Mouse (Mus musculus): Measurements from ENCODE around the gene St6gal1. TPM values are rescaled to one million over a fixed set of nuclear protein-coding genes. Genes with fewer than 3 reads are reported as not detected.
A peak's percentile ranks its signal among the peaks of the same experiment; 100 is the strongest.

Gene St6gal1
- polyA plus RNA-seq, 1 experiment from 2014 or later = 43.5 TPM

DNA sequence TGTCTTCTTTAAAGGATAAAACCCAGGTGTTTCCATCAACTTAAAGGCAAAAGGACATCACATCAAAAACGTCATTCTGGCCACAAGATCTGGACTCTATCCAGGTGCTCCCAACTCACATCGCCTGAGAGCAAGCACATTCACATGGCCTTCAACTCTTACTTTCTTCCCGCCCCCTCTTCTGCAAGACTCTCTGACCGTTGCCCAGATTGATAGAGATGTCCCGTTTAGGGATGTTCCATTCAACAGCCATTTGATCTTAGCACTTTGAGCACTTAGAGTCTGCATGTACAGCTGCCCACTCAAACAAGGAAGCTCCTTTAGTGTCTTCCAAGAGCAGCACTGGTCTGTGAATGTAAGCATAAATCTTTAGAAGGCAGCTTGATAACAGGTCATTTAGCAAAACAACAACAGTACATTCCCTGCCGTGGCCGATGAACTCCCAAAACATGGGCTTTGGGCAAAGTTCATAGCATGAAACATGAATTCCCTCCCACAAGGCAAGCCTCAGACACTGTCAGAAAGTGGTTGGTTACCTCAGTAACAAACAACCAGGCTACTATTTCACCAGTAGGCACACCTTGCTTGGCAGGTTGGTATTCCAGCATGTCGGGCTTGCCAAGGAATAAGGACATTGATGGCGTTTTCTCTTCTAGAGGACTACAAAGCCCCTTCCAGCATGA, 32.8 kb upstream of the St6gal1 start:
- WGBS = 80% methylated on average over 9 of the region's 9 CpGs
- Histone ChIP-seq H3K9ac (no peak overlapping the region), H3K27me3 (replicated peaks) (no peaks in the 10 kb centered on the region), H3K4me3 (no peak overlapping the region), H3K27ac (no peak overlapping the region), H3K4me1 (no peaks in the 10 kb centered on the region), H3K9me3 (no peaks in the 10 kb centered on the region), H3K36me3 (no peaks in the 10 kb centered on the region), H3K4me2 (replicated peaks) (no peak overlapping the region)
- ATAC-seq (ENCODE audit: low FRiP score, low read depth) = no peak

DNA sequence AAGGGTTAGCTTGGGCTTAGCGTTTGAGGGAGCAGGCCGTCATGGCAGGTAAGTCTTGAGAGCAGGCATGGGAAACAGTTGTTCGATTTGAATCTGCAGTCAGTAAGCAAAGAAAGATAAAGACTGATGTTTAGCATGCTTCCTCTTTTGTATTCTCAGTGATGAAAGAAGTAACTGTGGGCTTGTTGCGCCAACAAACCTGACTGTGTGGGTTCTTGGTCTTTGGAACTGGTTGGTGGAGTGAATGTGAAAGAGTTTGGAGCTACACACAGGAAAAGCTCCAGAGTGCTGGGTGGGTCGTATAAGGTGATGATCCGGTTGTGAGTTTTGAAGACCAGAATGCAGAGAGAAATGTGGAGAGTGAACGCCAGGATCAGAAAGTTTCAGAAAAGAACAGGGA, 28.9 kb upstream of the St6gal1 start:
- no peak for ATAC-seq (ENCODE audit: low FRiP score, low read depth)
- no peaks in the 10 kb centered on the region for H3K4me1 ChIP-seq
- no peak overlapping the region for H3K9ac ChIP-seq
- no peak overlapping the region for H3K4me3 ChIP-seq
- H3K9me3 ChIP-seq = no peaks in the 10 kb centered on the region
- no peaks in the 10 kb centered on the region for H3K27me3 ChIP-seq (replicated peaks)
- WGBS = 84% methylated on average over 7 of the region's 7 CpGs
- H3K4me2 ChIP-seq (replicated peaks) = no peak overlapping the region
- no peak overlapping the region for H3K27ac ChIP-seq
- no peaks in the 10 kb centered on the region for H3K36me3 ChIP-seq

DNA sequence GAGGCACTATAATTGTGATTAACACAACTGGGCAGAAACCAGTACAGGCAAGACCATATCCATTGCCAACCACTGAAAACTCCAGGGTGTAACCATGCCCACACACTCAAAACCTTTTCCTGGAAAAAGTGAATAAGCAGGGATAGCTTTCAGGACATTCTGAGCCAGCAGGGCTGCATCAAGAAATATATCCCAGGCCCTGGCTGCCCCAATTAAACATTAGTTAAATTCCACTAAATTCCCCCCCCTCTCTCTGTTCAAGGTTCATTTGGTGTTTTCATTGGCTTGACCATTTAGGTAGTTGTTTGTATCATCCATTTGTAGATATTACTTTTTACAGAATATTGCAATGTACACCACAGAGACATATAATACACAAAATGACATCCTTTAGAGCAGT, 28.2 kb upstream of the St6gal1 start:
- no peaks in the 10 kb centered on the region for H3K9me3 ChIP-seq
- no peak for ATAC-seq (ENCODE audit: low FRiP score, low read depth)
- H3K36me3 ChIP-seq = no peaks in the 10 kb centered on the region

GRCm38 (mm10) chr16:23196791-23197190, 27.7 kb upstream of the St6gal1 start:
- WGBS = 94% methylated on average over 6 of the region's 6 CpGs
- ATAC-seq (ENCODE audit: low FRiP score, low read depth) = no peak
- no peak overlapping the region for H3K27ac ChIP-seq
- no peaks in the 10 kb centered on the region for H3K4me1 ChIP-seq
- no peaks in the 10 kb centered on the region for H3K36me3 ChIP-seq
- no peaks in the 10 kb centered on the region for H3K9me3 ChIP-seq
- H3K4me3 ChIP-seq = no peak overlapping the region
- H3K9ac ChIP-seq = no peak overlapping the region
- no peaks in the 10 kb centered on the region for H3K27me3 ChIP-seq (replicated peaks)
- no peak overlapping the region for H3K4me2 ChIP-seq (replicated peaks)

More for the DNA sequence above, 28.2 kb upstream of the St6gal1 start:
- no peaks in the 10 kb centered on the region for H3K27me3 ChIP-seq (replicated peaks)
- H3K4me1 ChIP-seq = no peaks in the 10 kb centered on the region
- no peak overlapping the region for H3K27ac ChIP-seq
- no peak overlapping the region for H3K4me3 ChIP-seq
- H3K4me2 ChIP-seq (replicated peaks) = no peak overlapping the region
- no peak overlapping the region for H3K9ac ChIP-seq

- Histone ChIP-seq H3K4me1 (no peaks in the 10 kb centered on the region), H3K9me3 (no peaks in the 10 kb centered on the region), H3K9ac (no peak overlapping the region), H3K36me3 (no peaks in the 10 kb centered on the region), H3K27ac (no peak overlapping the region), H3K4me2 (replicated peaks) (no peak overlapping the region), H3K27me3 (replicated peaks) (no peaks in the 10 kb centered on the region), H3K4me3 (no peak overlapping the region)
- no peak for ATAC-seq (ENCODE audit: low FRiP score, low read depth)
These were observed 23.0 kb upstream of the St6gal1 start for GRCm38 (mm10) chr16:23201498-23201897.

GRCm38 (mm10) chr16:23214314-23214713, 10.2 kb upstream of the St6gal1 start:
- H3K4me2 ChIP-seq (replicated peaks) = no peak overlapping the region
- H3K9ac ChIP-seq = no peak overlapping the region
- H3K9me3 ChIP-seq = no peaks in the 10 kb centered on the region
- H3K27me3 ChIP-seq (replicated peaks) = no peaks in the 10 kb centered on the region
- H3K27ac ChIP-seq = no peak overlapping the region
- no peaks in the 10 kb centered on the region for H3K36me3 ChIP-seq
- H3K4me1 ChIP-seq = no peaks in the 10 kb centered on the region
- 82% methylated on average over 7 of the region's 7 CpGs for WGBS
- no peak overlapping the region for H3K4me3 ChIP-seq
- no peak for ATAC-seq (ENCODE audit: low FRiP score, low read depth)

DNA sequence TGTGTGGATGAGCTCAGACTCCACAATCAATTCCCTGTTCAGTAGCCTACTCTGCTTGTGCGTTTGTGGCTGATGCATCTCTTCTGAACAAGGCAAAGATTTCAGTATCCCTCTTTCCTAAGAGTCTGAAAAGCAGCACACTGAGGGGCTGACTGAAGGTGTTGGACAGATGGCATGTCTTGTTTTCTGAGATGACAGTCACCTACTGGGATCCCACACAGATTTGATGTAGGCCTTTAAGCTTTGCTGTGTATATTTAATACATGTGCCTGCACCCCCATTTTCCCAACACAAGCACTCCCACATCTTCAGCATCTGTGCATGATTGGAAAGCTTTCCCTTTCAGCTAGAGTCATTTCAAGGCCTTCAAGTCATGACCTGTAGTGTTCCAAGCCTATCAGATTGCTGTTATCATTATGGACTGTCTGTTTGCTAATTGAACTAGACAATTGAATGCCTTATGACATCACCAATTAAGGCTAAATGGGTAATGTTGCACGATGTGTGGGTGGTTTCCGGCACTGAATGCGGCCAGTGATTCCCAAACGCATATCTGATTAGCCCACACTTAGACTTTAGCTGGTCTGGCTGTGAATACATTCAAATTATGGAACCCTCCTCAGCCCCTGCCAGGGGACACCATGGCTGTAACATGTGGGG, 9.2 kb upstream of the St6gal1 start:
- ATAC-seq (ENCODE audit: low FRiP score, low read depth) = no peak
- WGBS = 88% methylated on average over 5 of the region's 5 CpGs
- Histone ChIP-seq H3K27me3 (replicated peaks) (no peaks in the 10 kb centered on the region), H3K9ac (no peak overlapping the region), H3K36me3 (no peaks in the 10 kb centered on the region), H3K4me1 (no peaks in the 10 kb centered on the region), H3K27ac (no peak overlapping the region), H3K4me3 (no peak overlapping the region), H3K4me2 (replicated peaks) (no peak overlapping the region), H3K9me3 (no peaks in the 10 kb centered on the region)

DNA sequence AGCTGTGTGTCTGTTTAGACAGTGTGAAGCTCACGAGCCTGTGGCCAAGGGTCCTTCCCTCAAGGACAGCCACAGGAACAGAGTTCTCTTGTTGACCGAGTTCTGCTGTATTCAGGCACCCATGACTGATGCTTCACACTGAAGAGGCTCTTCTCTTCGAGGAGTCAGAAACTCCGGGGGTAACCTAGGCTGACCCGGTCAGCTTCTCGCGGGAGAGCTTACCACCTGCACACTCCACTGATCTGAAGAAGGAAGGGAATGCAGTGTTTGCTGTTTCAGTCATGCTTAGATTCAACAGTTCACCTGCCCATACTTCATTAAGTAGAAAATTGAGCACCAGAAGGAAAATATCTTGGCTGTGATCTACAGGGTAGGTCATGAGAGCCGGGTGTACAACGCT, 8.2 kb upstream of the St6gal1 start:
- no peaks in the 10 kb centered on the region for H3K27me3 ChIP-seq (replicated peaks)
- no peak overlapping the region for H3K4me2 ChIP-seq (replicated peaks)
- H3K9ac ChIP-seq = no peak overlapping the region
- H3K9me3 ChIP-seq = no peaks in the 10 kb centered on the region
- H3K36me3 ChIP-seq = no peaks in the 10 kb centered on the region
- no peak overlapping the region for H3K4me3 ChIP-seq
- 93% methylated on average over 9 of the region's 9 CpGs for WGBS
- no peak overlapping the region for H3K27ac ChIP-seq
- no peak for ATAC-seq (ENCODE audit: low FRiP score, low read depth)
- no peaks in the 10 kb centered on the region for H3K4me1 ChIP-seq

DNA sequence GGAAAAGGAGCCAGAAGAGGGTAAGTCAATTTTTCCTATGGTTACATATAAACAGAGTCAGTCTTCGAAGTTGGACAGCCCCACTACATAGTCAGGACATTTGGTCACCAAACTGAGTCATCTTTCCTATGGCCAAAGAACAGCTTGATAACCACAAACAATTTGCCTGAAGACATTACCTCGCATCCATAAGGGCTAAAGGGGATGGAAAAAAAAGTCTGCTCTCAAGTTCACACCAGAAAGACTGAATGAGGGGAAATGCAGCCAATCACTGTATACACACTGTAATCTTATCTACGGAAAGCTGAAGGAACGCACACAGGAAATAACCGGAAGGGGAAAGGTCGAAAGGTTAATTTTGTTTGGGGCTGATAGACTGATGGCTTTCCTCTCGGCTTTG, 6.2 kb upstream of the St6gal1 start:
- H3K27ac ChIP-seq = no peak overlapping the region
- H3K4me2 ChIP-seq (replicated peaks) = no peak overlapping the region
- H3K27me3 ChIP-seq (replicated peaks) = no peaks in the 10 kb centered on the region
- 76% methylated on average over 7 of the region's 7 CpGs for WGBS
- no peaks in the 10 kb centered on the region for H3K9me3 ChIP-seq
- H3K4me3 ChIP-seq = no peak overlapping the region
- no peaks in the 10 kb centered on the region for H3K4me1 ChIP-seq
- ATAC-seq (ENCODE audit: low FRiP score, low read depth) = no peak
- H3K36me3 ChIP-seq = no peaks in the 10 kb centered on the region
- no peak overlapping the region for H3K9ac ChIP-seq

- no peak overlapping the region for H3K4me3 ChIP-seq
- 0 out of 2 replicates have a peak overlapping the region, but pooled peaks have one; percentile 86 for H3K4me2 ChIP-seq (replicated peaks)
- H3K27ac ChIP-seq = no peak overlapping the region
- no peaks in the 10 kb centered on the region for H3K9me3 ChIP-seq
- no peaks in the 10 kb centered on the region for H3K27me3 ChIP-seq (replicated peaks)
- H3K36me3 ChIP-seq = no peaks in the 10 kb centered on the region
- WGBS = 70% methylated on average over 12 of the region's 12 CpGs
- no peak for ATAC-seq (ENCODE audit: low FRiP score, low read depth)
- no peak overlapping the region for H3K9ac ChIP-seq
- H3K4me1 ChIP-seq = peaks cover 9% of the 10 kb centered on the region
These were observed 1.2 kb upstream of the St6gal1 start for GRCm38 (mm10) chr16:23223166-23223870.

GRCm38 (mm10) chr16:23223871-23224469, 570 bp upstream of the St6gal1 start:
- Histone ChIP-seq H3K4me1 (peaks cover 12% of the 10 kb centered on the region), H3K27ac (no peak overlapping the region), H3K36me3 (no peaks in the 10 kb centered on the region), H3K4me2 (replicated peaks) (peak overlapping the region; percentile 86), H3K9ac (no peak overlapping the region), H3K27me3 (replicated peaks) (no peaks in the 10 kb centered on the region), H3K4me3 (no peak overlapping the region), H3K9me3 (no peaks in the 10 kb centered on the region)
- 0 out of 2 replicates have a peak, but pooled peaks have one; percentile 0 for ATAC-seq (ENCODE audit: low FRiP score, low read depth)
- 38% methylated on average over 12 of the region's 12 CpGs for whole genome bisulfite sequencing

DNA sequence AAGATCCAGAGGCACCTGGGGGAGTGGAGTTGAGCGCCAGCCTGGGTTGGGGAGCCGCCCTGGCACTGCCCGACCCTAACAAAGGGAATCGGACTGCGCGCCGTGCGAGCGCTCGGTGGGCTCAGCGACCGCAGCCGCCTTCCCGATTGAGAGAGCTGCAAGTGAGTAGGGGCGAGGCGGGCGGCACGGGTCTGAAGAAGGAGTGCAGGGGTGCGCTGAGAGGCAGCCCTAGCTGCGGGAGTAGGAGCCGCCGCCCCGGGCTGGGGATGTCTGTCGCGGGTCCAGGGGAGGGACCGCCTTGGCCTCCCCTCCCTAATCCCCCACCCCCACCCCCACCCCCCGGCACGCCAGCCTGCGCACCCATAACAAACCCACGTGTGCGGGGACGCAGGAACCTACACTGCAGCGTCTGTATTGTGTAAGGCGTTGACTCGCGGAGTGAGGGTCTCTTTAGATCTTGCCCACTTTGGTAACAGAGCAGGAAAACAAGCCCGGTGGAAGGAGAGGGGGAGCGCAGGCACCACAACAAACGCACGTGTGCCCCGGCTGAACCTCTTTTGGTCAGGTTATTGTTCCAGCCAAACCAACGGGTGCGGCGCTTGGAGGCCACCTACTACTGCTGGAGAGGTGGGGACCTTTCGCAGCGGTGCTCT, 655 bp downstream of the St6gal1 start:
- WGBS = under 1% methylated on average over 46 of the region's 46 CpGs
- H3K4me1 ChIP-seq = peaks cover 19% of the 10 kb centered on the region

More for the DNA sequence above, 655 bp downstream of the St6gal1 start:
- H3K27ac ChIP-seq = peak overlapping the region; percentile 79
- no peaks in the 10 kb centered on the region for H3K36me3 ChIP-seq
- H3K4me2 ChIP-seq (replicated peaks) = peak overlapping the region; percentile 86
- H3K4me3 ChIP-seq = peak overlapping the region; percentile 66
- H3K27me3 ChIP-seq (replicated peaks) = no peaks in the 10 kb centered on the region
- H3K9me3 ChIP-seq = no peaks in the 10 kb centered on the region
- peak; percentile 82 for ATAC-seq (ENCODE audit: low FRiP score, low read depth)
- peak overlapping the region; percentile 89 for H3K9ac ChIP-seq

Measured in neural tube, embryonic 12.5 days (tissue).